Comparison of ENCODE assay signal across 10 mouse cellular contexts in genomic region chr6:71970154-71970553, GRCm38 (mm10).
"Had no signal": no experiment of that assay in that cellular context is flagged by ENCODE, and none has a peak within 500 bp of the region (broad histone marks: within the 10 kb centered on the region; RNA-seq: fewer than 3 reads in every experiment).

No protein-coding gene starts in this region.

- H3K9ac ChIP-seq: kidney, embryonic 15.5 days; limb, embryonic 13.5 days; liver, embryonic 14.5 days; midbrain, embryonic 12.5 days had no signal

- H3K27me3 ChIP-seq: kidney, embryonic 15.5 days; limb, embryonic 13.5 days; midbrain, embryonic 12.5 days had no signal

- H3K4me2 ChIP-seq: kidney, embryonic 15.5 days; limb, embryonic 13.5 days; midbrain, embryonic 12.5 days had no signal

- ATAC-seq: midbrain, embryonic 16.5 days had no signal

- DNase-seq: kidney, postnatal 14 days; left cerebral cortex, postnatal 4 days; lung, adult 18-20 months; thymus, adult 18-20 months; thymus, postnatal 14 days had no signal

- H3K4me1 ChIP-seq: kidney, embryonic 15.5 days; limb, embryonic 13.5 days; midbrain, embryonic 12.5 days had no signal

- H3K9me3 ChIP-seq: kidney, embryonic 15.5 days; limb, embryonic 13.5 days; midbrain, embryonic 12.5 days had no signal

- H3K27ac ChIP-seq: kidney, embryonic 15.5 days; limb, embryonic 13.5 days; liver, embryonic 14.5 days; midbrain, embryonic 12.5 days had no signal

- H3K4me3 ChIP-seq: kidney, embryonic 15.5 days; limb, embryonic 13.5 days; midbrain, embryonic 12.5 days had no signal
